Mouse (Mus musculus): ENCODE data around the gene Slc35b1. TPM values are rescaled to one million over a fixed set of nuclear protein-coding genes. Genes with fewer than 3 reads are reported as not detected.

Gene Slc35b1
- polyA plus RNA-seq, 1 experiment from 2014 or later = 163 TPM

- no peak for ATAC-seq (ENCODE audit: low read depth)
- Histone ChIP-seq H3K4me1 (ENCODE audit: control insufficient read depth, insufficient read depth, low read length) (peaks cover 1% of the 10 kb centered on the region; the same call in 1 of the 2 replicates), H3K9ac (replicated peaks; ENCODE audit: low read depth, low read length) (no peak overlapping the region), H3K27me3 (ENCODE audit: control insufficient read depth, insufficient read depth, low read length) (no peaks in the 10 kb centered on the region), H3K4me2 (ENCODE audit: low read depth, low read length) (no peak overlapping the region), H3K27ac (ENCODE audit: low read depth, low read length) (no peak overlapping the region), H3K4me3 (ENCODE audit: low read depth, low read length) (no peak overlapping the region), H3K9me3 (ENCODE audit: control insufficient read depth, low read length) (no peaks in the 10 kb centered on the region), H3K36me3 (ENCODE audit: control insufficient read depth, insufficient read depth, low read length) (no peaks in the 10 kb centered on the region)
- WGBS = 39% methylated on average over 2 of the region's 2 CpGs
Measured at GRCm38 (mm10) chr11:95344181-95344580, 40.3 kb upstream of the Slc35b1 start.

- H3K27ac ChIP-seq (ENCODE audit: low read depth, low read length) = no peak overlapping the region
Measured at GRCm38 (mm10) chr11:95350289-95350688, 34.2 kb upstream of the Slc35b1 start.

GRCm38 (mm10) chr11:95350960-95351359 lies 33.5 kb upstream of the Slc35b1 start:
- Histone ChIP-seq H3K4me2 (ENCODE audit: low read depth, low read length) (no peak overlapping the region), H3K4me3 (ENCODE audit: low read depth, low read length) (no peak overlapping the region), H3K27ac (ENCODE audit: low read depth, low read length) (no peak overlapping the region), H3K4me1 (ENCODE audit: control insufficient read depth, insufficient read depth, low read length) (peaks cover 3% of the 10 kb centered on the region; the same call in 1 of the 2 replicates), H3K36me3 (ENCODE audit: control insufficient read depth, insufficient read depth, low read length) (no peaks in the 10 kb centered on the region), H3K27me3 (ENCODE audit: control insufficient read depth, insufficient read depth, low read length) (no peaks in the 10 kb centered on the region), H3K9me3 (ENCODE audit: control insufficient read depth, low read length) (no peaks in the 10 kb centered on the region), H3K9ac (replicated peaks; ENCODE audit: low read depth, low read length) (no peak overlapping the region)
- WGBS = 98% methylated on average over 3 of the region's 3 CpGs
- ATAC-seq (ENCODE audit: low read depth) = no peak

More at GRCm38 (mm10) chr11:95350289-95350688, 34.2 kb upstream of the Slc35b1 start:
- H3K4me3 ChIP-seq (ENCODE audit: low read depth, low read length) = no peak overlapping the region
- H3K27me3 ChIP-seq (ENCODE audit: control insufficient read depth, insufficient read depth, low read length) = no peaks in the 10 kb centered on the region
- no peaks in the 10 kb centered on the region for H3K36me3 ChIP-seq (ENCODE audit: control insufficient read depth, insufficient read depth, low read length)
- no peak overlapping the region for H3K9ac ChIP-seq (replicated peaks; ENCODE audit: low read depth, low read length)
- no peak overlapping the region for H3K4me2 ChIP-seq (ENCODE audit: low read depth, low read length)
- no peak for ATAC-seq (ENCODE audit: low read depth)
- H3K4me1 ChIP-seq (ENCODE audit: control insufficient read depth, insufficient read depth, low read length) = peaks cover 3% of the 10 kb centered on the region; the same call in 1 of the 2 replicates
- WGBS = 67% methylated on average over 6 of the region's 6 CpGs
- no peaks in the 10 kb centered on the region for H3K9me3 ChIP-seq (ENCODE audit: control insufficient read depth, low read length)

GRCm38 (mm10) chr11:95352686-95353085 lies 31.8 kb upstream of the Slc35b1 start:
- WGBS = 84% methylated on average over 2 of the region's 2 CpGs
- ATAC-seq (ENCODE audit: low read depth) = no peak
- peaks cover 3% of the 10 kb centered on the region; the same call in 1 of the 2 replicates for H3K4me1 ChIP-seq (ENCODE audit: control insufficient read depth, insufficient read depth, low read length)
- H3K36me3 ChIP-seq (ENCODE audit: control insufficient read depth, insufficient read depth, low read length) = no peaks in the 10 kb centered on the region
- H3K27ac ChIP-seq (ENCODE audit: low read depth, low read length) = no peak overlapping the region
- no peak overlapping the region for H3K9ac ChIP-seq (replicated peaks; ENCODE audit: low read depth, low read length)
- no peak overlapping the region for H3K4me3 ChIP-seq (ENCODE audit: low read depth, low read length)
- no peaks in the 10 kb centered on the region for H3K27me3 ChIP-seq (ENCODE audit: control insufficient read depth, insufficient read depth, low read length)
- no peak overlapping the region for H3K4me2 ChIP-seq (ENCODE audit: low read depth, low read length)
- H3K9me3 ChIP-seq (ENCODE audit: control insufficient read depth, low read length) = no peaks in the 10 kb centered on the region

- Histone ChIP-seq H3K9ac (replicated peaks; ENCODE audit: low read depth, low read length) (no peak overlapping the region), H3K9me3 (ENCODE audit: control insufficient read depth, low read length) (no peaks in the 10 kb centered on the region), H3K4me2 (ENCODE audit: low read depth, low read length) (no peak overlapping the region), H3K27ac (ENCODE audit: low read depth, low read length) (no peak overlapping the region), H3K27me3 (ENCODE audit: control insufficient read depth, insufficient read depth, low read length) (no peaks in the 10 kb centered on the region), H3K4me1 (ENCODE audit: control insufficient read depth, insufficient read depth, low read length) (peaks cover 3% of the 10 kb centered on the region; the same call in 1 of the 2 replicates), H3K36me3 (ENCODE audit: control insufficient read depth, insufficient read depth, low read length) (no peaks in the 10 kb centered on the region), H3K4me3 (ENCODE audit: low read depth, low read length) (no peak overlapping the region)
- 97% methylated on average over 9 of the region's 9 CpGs for WGBS
- ATAC-seq (ENCODE audit: low read depth) = no peak
Measured at GRCm38 (mm10) chr11:95353226-95353625, 31.3 kb upstream of the Slc35b1 start.

GRCm38 (mm10) chr11:95354228-95354944 lies 30.1 kb upstream of the Slc35b1 start:
- Histone ChIP-seq H3K36me3 (ENCODE audit: control insufficient read depth, insufficient read depth, low read length) (no peaks in the 10 kb centered on the region), H3K9me3 (ENCODE audit: control insufficient read depth, low read length) (no peaks in the 10 kb centered on the region), H3K27me3 (ENCODE audit: control insufficient read depth, insufficient read depth, low read length) (no peaks in the 10 kb centered on the region), H3K9ac (replicated peaks; ENCODE audit: low read depth, low read length) (no peak overlapping the region), H3K4me3 (ENCODE audit: low read depth, low read length) (no peak overlapping the region), H3K4me2 (ENCODE audit: low read depth, low read length) (no peak overlapping the region), H3K4me1 (ENCODE audit: control insufficient read depth, insufficient read depth, low read length) (peaks cover 3% of the 10 kb centered on the region; the same call in 1 of the 2 replicates), H3K27ac (ENCODE audit: low read depth, low read length) (no peak overlapping the region)
- ATAC-seq (ENCODE audit: low read depth) = no peak
- 81% methylated on average over 14 of the region's 14 CpGs for WGBS

- H3K36me3 ChIP-seq (ENCODE audit: control insufficient read depth, insufficient read depth, low read length) = no peaks in the 10 kb centered on the region
- no peaks in the 10 kb centered on the region for H3K27me3 ChIP-seq (ENCODE audit: control insufficient read depth, insufficient read depth, low read length)
- H3K27ac ChIP-seq (ENCODE audit: low read depth, low read length) = no peak overlapping the region
- no peak for ATAC-seq (ENCODE audit: low read depth)
- peaks cover under 1% of the 10 kb centered on the region; the same call in 1 of the 2 replicates for H3K4me1 ChIP-seq (ENCODE audit: control insufficient read depth, insufficient read depth, low read length)
- H3K4me3 ChIP-seq (ENCODE audit: low read depth, low read length) = no peak overlapping the region
- H3K9me3 ChIP-seq (ENCODE audit: control insufficient read depth, low read length) = no peaks in the 10 kb centered on the region
- no peak overlapping the region for H3K9ac ChIP-seq (replicated peaks; ENCODE audit: low read depth, low read length)
- no peak overlapping the region for H3K4me2 ChIP-seq (ENCODE audit: low read depth, low read length)
- WGBS = 86% methylated on average over 12 of the region's 12 CpGs
Measured at GRCm38 (mm10) chr11:95354945-95355660, 29.4 kb upstream of the Slc35b1 start.

- Histone ChIP-seq H3K9ac (replicated peaks; ENCODE audit: low read depth, low read length) (no peak overlapping the region), H3K27ac (ENCODE audit: low read depth, low read length) (no peak overlapping the region), H3K36me3 (ENCODE audit: control insufficient read depth, insufficient read depth, low read length) (no peaks in the 10 kb centered on the region), H3K4me1 (ENCODE audit: control insufficient read depth, insufficient read depth, low read length) (no peaks in the 10 kb centered on the region), H3K27me3 (ENCODE audit: control insufficient read depth, insufficient read depth, low read length) (no peaks in the 10 kb centered on the region), H3K9me3 (ENCODE audit: control insufficient read depth, low read length) (no peaks in the 10 kb centered on the region), H3K4me3 (ENCODE audit: low read depth, low read length) (no peak overlapping the region), H3K4me2 (ENCODE audit: low read depth, low read length) (no peak overlapping the region)
- 90% methylated on average over 5 of the region's 5 CpGs for WGBS
- no peak for ATAC-seq (ENCODE audit: low read depth)
Measured at GRCm38 (mm10) chr11:95355661-95356011, 28.9 kb upstream of the Slc35b1 start.

- 90% methylated on average over 7 of the region's 7 CpGs for WGBS
Measured at GRCm38 (mm10) chr11:95356039-95356438, 28.5 kb upstream of the Slc35b1 start.

More at GRCm38 (mm10) chr11:95356039-95356438, 28.5 kb upstream of the Slc35b1 start:
- ATAC-seq (ENCODE audit: low read depth) = no peak
- no peak overlapping the region for H3K4me2 ChIP-seq (ENCODE audit: low read depth, low read length)
- no peak overlapping the region for H3K9ac ChIP-seq (replicated peaks; ENCODE audit: low read depth, low read length)
- no peak overlapping the region for H3K4me3 ChIP-seq (ENCODE audit: low read depth, low read length)
- no peaks in the 10 kb centered on the region for H3K27me3 ChIP-seq (ENCODE audit: control insufficient read depth, insufficient read depth, low read length)
- H3K36me3 ChIP-seq (ENCODE audit: control insufficient read depth, insufficient read depth, low read length) = no peaks in the 10 kb centered on the region
- H3K9me3 ChIP-seq (ENCODE audit: control insufficient read depth, low read length) = no peaks in the 10 kb centered on the region
- no peaks in the 10 kb centered on the region for H3K4me1 ChIP-seq (ENCODE audit: control insufficient read depth, insufficient read depth, low read length)
- H3K27ac ChIP-seq (ENCODE audit: low read depth, low read length) = no peak overlapping the region

All from neural tube, embryonic 14.5 days (tissue).